Comparison of ENCODE assay signal across 14 mouse cellular contexts in genomic region chr16:10933372-10933771, GRCm38 (mm10).
A peak's percentile ranks its signal among the peaks of the same experiment; 100 is the strongest.
DNase-seq lines count a peak whose midpoint lies in the region; ATAC-seq and TF ChIP-seq lines count a peak whose summit lies in the region.
"Had no signal": no experiment of that assay in that cellular context is flagged by ENCODE, and none has a peak within 500 bp of the region (broad histone marks: within the 10 kb centered on the region; RNA-seq: fewer than 3 reads in every experiment).

No protein-coding gene starts in this region.

- intact Hi-C loops in heart, postnatal 10 days (cut with DNase I), result no loop called here

- no peaks in the 10 kb centered on the region for H3K4me1 ChIP-seq in hindbrain, postnatal 0 days (ENCODE audit: insufficient read depth, low read length)
- no peaks in the 10 kb centered on the region for H3K4me1 ChIP-seq in hindbrain, embryonic 11.5 days (replicated peaks; ENCODE audit: control insufficient read depth, insufficient read depth, low read length)
- H3K4me1 ChIP-seq in intestine, embryonic 16.5 days (ENCODE audit: control insufficient read depth, insufficient read depth, low read length), result no peaks in the 10 kb centered on the region
- H3K4me1 ChIP-seq: heart, embryonic 15.5 days; limb, embryonic 13.5 days had no signal

- H3K36me3 ChIP-seq in hindbrain, postnatal 0 days (ENCODE audit: insufficient read depth, low read length), result no peaks in the 10 kb centered on the region
- no peaks in the 10 kb centered on the region for H3K36me3 ChIP-seq in hindbrain, embryonic 11.5 days (ENCODE audit: control insufficient read depth, insufficient read depth, low read length)
- no peaks in the 10 kb centered on the region for H3K36me3 ChIP-seq in intestine, embryonic 16.5 days (ENCODE audit: control insufficient read depth, insufficient read depth, low read length)
- H3K36me3 ChIP-seq: embryonic facial prominence, embryonic 10.5 days; heart, embryonic 15.5 days; limb, embryonic 13.5 days had no signal

- no peak overlapping the region for H3K9ac ChIP-seq in hindbrain, postnatal 0 days (replicated peaks; ENCODE audit: low read length)
- no peak overlapping the region for H3K9ac ChIP-seq in hindbrain, embryonic 11.5 days (ENCODE audit: low read depth, low read length)
- H3K9ac ChIP-seq in intestine, embryonic 16.5 days (ENCODE audit: low read depth, low read length), result no peak overlapping the region
- H3K9ac ChIP-seq: heart, embryonic 15.5 days; limb, embryonic 13.5 days; lung, embryonic 14.5 days had no signal

- H3K4me3 ChIP-seq in hindbrain, postnatal 0 days (ENCODE audit: low read length), result no peak overlapping the region
- no peak overlapping the region for H3K4me3 ChIP-seq in hindbrain, embryonic 11.5 days (ENCODE audit: low read depth, low read length)
- no peak overlapping the region for H3K4me3 ChIP-seq in intestine, embryonic 16.5 days (ENCODE audit: low read length)
- H3K4me3 ChIP-seq: embryonic facial prominence, embryonic 10.5 days; heart, embryonic 15.5 days; limb, embryonic 13.5 days had no signal

- H3K9me3 ChIP-seq in hindbrain, postnatal 0 days (ENCODE audit: low read length), result no peaks in the 10 kb centered on the region
- H3K9me3 ChIP-seq in hindbrain, embryonic 11.5 days (ENCODE audit: control insufficient read depth, low read length), result no peaks in the 10 kb centered on the region
- H3K9me3 ChIP-seq in intestine, embryonic 16.5 days (ENCODE audit: control insufficient read depth, low read length), result no peaks in the 10 kb centered on the region
- H3K9me3 ChIP-seq: heart, embryonic 15.5 days had no signal

- ATAC-seq in hindbrain, postnatal 0 days, result peak; percentile 32; the same call in 1 of the 2 replicates
- no peak for ATAC-seq in hindbrain, embryonic 11.5 days (ENCODE audit: low FRiP score)
- ATAC-seq in intestine, embryonic 16.5 days, result no peak
- ATAC-seq: CD4-positive, CD25-positive, alpha-beta regulatory T cell, adult 4 months; intestine, postnatal 0 days had no signal

- WGBS in hindbrain, postnatal 0 days, result 47% methylated on average over 3 of the region's 3 CpGs
- 91% methylated on average over 3 of the region's 3 CpGs for WGBS in hindbrain, embryonic 11.5 days
- WGBS in intestine, embryonic 16.5 days, result 72% methylated on average over 3 of the region's 3 CpGs

- no peak for TF ChIP-seq CTCF in hindbrain, postnatal 0 days (IDR thresholded peaks at IDR 0.05; ENCODE audit: low read depth)

- no peaks in the 10 kb centered on the region for H3K27me3 ChIP-seq in hindbrain, postnatal 0 days (ENCODE audit: insufficient read depth, low read length)
- H3K27me3 ChIP-seq in hindbrain, embryonic 11.5 days (ENCODE audit: control insufficient read depth, insufficient read depth, low read length), result no peaks in the 10 kb centered on the region
- H3K27me3 ChIP-seq in intestine, embryonic 16.5 days (replicated peaks; ENCODE audit: control insufficient read depth, insufficient read depth, low read length), result no peaks in the 10 kb centered on the region
- H3K27me3 ChIP-seq: heart, embryonic 15.5 days; limb, embryonic 13.5 days had no signal

- H3K27ac ChIP-seq in hindbrain, postnatal 0 days, result no peak overlapping the region
- H3K27ac ChIP-seq in hindbrain, embryonic 11.5 days (ENCODE audit: low read depth, low read length), result no peak overlapping the region
- H3K27ac ChIP-seq in intestine, embryonic 16.5 days (ENCODE audit: low read length), result no peak overlapping the region
- H3K27ac ChIP-seq: embryonic facial prominence, embryonic 10.5 days; heart, embryonic 15.5 days; limb, embryonic 13.5 days had no signal

- no peak overlapping the region for H3K4me2 ChIP-seq in hindbrain, postnatal 0 days (ENCODE audit: low read depth, low read length)
- H3K4me2 ChIP-seq in hindbrain, embryonic 11.5 days (replicated peaks; ENCODE audit: low read depth, low read length), result no peak overlapping the region
- no peak overlapping the region for H3K4me2 ChIP-seq in intestine, embryonic 16.5 days (ENCODE audit: low read depth, low read length)
- H3K4me2 ChIP-seq: heart, embryonic 15.5 days; limb, embryonic 13.5 days; lung, embryonic 14.5 days had no signal

- peak; percentile 45 for DNase-seq in hindbrain, postnatal 0 days (ENCODE audit: low spot score)
- DNase-seq in hindbrain, embryonic 11.5 days (ENCODE audit: low spot score), result no peak
- peak; percentile 13 for DNase-seq in MN1 (ENCODE audit: low spot score)
- peak; percentile 58 for DNase-seq in adrenal gland, postnatal 25 days
- DNase-seq in cerebellum, adult 9-10 months, result peak; percentile 57
- DNase-seq in heart, postnatal 10 days, result no peak
- DNase-seq: kidney, postnatal 36 days; lung, embryonic 14.5 days had no signal

Comparison
In these comparisons a context has a peak if more than half of its experiments do, and no peak if none do; other contexts are left out.
1. DNase-seq: peak in hindbrain, postnatal 0 days (single experiment), MN1 (single experiment), adrenal gland, postnatal 25 days (single experiment) and cerebellum, adult 9-10 months (single experiment); none in hindbrain, embryonic 11.5 days (single experiment) and heart, postnatal 10 days (0 of 2).